Mouse (Mus musculus) naive thymus-derived CD4-positive, alpha-beta T cell, adult 2 months (primary cell): ENCODE results near the gene Dap.

ENCODE experiments used
- DNase-seq: peaks from one replicate; pipeline ENCODE4 v3.0.0-alpha.2; 2011; ENCODE audit warnings: low read depth

The Dap gene

DNA sequence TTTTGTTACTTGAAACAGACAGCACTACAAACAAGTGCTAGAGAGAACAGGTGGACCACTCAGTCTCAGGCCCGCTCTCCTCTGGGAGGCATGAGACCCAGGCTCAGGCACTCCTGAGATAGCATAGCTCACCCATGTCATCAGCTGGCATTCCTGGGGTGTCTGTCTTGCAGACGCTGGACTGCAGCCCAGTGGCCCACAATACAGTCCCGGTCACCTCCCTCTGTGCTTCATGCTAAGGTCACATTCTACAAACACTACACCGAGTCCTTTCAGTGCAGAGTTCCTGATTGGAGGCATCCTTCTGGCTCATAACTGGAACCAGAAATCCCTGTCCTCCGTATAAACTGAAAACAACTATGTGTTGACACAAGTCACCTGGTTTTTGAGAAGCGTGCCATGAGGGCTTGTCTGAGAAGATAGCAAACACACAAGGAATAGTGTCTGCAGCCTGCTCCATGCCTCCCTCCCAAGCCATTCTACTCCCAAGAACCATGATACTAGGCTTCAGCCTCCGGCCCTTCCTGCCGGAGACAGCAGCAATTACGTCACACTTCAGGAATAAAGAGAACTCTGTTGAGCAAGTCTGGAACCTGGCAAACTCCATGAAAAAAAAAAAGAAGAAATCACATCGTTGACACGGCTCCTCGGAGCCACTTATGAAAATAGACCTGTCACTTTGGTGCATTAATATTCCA, 78.3 kb downstream of the Dap start:
- DNase-seq = no peak

DNA sequence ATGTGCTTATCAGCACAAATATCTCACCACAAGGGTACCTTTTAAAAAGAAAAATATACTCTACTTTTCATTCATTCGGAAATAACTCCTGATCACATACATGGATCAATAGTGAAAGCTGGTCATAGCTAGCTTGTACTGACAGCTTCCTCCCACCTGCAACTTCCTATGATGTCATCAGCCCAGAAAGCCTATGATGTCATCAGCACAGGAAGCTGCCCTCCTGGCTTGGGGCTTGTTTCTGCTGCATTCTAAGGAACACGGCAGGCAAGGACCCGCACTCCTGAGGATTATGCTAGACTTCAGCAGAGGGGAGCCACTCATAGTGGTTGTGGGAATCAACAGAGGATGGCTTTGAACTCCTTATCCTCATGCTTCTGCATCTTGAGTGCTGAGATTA, 80.2 kb downstream of the Dap start:
- DNase-seq = no peak

DNA sequence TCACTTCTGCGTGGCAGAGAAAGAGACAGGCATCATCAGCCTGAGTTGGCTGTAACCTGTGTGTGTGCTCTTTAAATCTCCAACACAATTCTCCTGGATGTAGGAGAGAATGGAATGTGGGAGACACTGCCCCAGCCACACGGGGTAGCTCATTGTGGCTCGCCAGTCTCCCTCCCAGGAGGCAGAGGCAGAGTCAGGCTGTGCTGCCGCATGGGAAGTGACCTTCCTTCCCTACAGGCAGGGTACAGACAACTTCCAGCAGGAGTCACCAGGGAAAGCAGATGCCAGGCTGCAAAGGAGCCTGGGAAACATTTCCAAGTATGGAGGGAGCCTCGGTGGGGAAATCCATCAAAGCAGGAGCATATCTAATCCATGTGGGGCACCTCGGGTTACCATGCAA, 81.1 kb downstream of the Dap start:
- no peak for DNase-seq

DNA sequence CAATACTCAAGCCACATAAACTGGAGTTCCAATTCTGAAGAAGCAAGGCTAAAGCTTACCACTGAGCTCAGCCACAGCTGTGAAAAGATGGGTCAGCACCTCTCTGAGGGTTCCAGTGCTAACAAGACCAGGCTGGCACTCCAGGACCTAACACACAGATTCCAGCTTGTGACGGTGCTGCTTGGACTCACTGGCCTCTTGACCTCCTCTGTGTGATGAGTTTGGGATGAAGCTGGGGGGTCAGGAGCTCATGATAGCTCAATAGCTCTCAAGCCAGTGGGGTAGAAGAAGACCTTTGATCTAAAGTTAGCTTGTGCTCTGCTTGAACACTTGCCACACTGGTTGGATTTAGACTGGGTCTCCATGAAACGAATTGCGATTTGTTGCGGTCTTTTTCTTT, 82.6 kb downstream of the Dap start:
- DNase-seq = no peak

DNA sequence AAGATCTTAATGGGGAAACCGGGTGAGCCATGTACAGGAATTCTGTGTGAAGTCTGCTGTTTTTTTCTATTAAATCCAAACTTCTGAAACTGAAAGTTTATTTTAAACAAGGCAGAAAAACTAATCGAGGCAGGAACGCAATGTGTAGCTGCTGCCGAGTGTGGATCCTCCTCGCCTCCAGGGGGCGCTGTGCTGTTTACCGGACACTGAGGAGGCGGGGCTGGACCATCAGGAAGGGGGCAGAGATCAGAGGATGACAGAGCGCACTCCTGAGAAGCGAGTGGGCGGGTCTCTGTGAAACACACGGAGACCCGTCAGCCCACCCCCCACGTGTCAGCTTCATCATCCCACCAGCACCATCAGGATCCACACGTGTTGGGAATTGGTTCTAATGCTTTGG, 85.4 kb downstream of the Dap start:
- peak; percentile 4 for DNase-seq

DNA sequence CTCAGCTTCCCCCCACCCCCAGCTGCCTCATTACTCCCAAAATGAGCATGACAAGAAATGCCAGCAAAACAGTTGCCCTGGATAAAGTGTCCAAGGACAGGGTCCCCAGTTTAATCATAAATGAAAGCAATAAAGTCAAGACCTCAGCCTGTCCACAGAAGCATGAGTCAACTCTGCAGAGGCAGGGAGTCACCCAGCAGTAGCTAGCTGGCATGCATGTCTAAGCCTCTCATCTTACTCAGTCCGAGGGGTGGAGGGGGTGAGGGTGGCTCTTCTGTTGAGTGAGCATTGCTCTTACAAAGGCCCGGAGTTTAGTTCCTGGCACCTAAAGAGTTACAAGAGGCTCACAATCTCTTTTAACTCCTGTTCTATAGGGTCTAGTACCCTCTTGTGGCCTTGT, 87.9 kb downstream of the Dap start:
- DNase-seq = no peak

DNA sequence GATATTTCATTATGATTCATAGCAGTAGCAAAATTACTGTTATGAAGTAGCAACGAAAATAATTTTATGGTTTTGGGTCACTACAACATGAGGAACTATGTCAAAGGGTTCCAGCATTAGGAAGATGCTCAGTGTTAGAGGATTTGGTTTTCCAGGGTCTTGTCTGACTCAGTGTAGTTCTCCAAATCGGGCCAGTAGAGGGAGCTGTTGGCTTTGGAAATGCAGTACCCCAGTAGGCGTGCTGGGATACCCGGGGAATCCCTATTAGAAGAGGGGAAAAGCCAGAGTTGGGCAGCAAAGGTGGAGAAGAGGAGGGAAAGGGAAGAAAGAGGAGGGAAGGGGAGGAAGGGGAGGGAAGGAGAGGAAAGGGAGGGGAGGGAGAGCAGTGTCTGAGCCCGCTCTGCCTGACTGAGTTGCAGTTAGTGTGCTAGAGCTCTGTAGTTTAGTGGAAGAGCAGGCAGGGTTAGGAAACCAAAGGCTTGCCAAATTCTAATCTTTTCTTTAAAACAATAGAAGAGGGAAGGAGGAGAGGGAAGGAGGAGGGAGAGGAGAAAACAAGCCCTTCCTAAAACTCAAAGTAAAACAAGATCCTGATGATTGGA, 91.6 kb downstream of the Dap start:
- peak; percentile 63 for DNase-seq

DNA sequence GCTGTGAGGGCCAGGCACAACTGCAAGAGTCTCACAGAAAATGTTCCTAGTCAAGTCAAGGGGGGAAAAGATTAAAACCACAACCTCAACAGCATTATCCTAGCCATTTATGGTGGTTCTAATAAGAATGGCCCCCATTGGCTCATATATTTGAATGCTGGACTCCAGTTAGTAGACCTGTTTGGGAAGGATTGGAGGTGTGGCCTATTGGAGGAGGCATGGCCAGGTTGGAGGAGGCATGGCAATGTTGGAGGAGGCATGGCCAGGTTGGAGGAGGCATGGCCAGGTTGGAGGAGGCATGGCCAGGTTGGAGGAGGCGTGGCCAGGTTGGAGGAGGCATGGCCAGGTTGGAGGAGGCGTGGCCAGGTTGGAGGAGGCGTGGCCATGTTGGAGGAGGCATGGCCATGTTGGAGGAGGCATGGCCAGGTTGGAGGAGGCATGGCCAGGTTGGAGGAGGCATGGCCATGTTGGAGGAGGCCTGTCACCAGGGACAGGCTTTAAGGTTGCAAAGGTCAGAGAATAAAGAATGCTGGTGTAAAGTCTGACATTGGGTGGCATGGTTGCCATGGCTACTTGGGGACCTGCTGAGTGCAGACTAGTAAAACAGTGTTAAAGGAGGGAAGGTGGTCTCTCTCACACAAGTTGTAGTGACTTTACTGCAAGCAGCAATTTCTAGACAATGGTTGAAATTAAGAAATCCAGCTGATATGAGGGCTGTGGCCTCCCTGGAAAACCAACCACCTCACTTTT, 93.1 kb downstream of the Dap start:
- DNase-seq = no peak

DNA sequence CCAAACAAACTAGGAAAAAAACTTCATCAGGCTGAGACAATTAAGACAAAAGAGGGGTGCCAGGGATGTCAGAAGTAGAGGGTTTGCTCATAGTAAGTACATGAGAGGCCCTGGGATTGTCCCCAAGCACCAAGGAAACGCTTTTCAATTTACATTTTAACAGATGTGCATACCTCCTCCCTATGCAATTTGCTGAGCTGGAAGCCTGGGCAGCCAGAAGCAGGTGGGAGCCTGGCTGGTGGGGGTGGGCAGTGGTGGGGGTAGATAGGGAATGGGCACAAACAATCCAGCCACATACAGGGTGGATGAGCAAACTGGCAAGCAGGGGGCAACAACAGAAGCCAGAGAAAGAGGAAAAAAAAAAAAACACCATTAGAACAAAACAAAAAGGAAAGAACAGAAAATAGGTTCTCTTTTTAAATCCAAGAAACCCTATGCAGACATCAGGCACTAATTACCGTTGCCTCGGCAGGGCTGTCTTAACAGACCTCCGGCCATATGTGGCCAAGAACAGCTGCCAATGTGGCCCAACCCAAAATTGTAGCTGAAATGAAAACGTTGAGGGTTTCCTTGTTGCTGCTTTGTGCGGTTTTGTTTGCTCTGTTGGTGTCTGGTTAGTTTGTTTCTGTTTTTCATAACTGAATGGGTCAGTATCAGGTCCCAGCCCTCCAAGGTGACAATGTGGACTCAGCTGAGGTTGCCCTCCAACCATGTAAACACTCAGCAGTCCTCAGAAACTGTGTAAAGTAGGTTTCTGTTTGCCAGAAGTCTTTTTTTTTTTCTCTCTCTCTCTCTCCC, 94.2 kb downstream of the Dap start:
- DNase-seq = no peak

DNA sequence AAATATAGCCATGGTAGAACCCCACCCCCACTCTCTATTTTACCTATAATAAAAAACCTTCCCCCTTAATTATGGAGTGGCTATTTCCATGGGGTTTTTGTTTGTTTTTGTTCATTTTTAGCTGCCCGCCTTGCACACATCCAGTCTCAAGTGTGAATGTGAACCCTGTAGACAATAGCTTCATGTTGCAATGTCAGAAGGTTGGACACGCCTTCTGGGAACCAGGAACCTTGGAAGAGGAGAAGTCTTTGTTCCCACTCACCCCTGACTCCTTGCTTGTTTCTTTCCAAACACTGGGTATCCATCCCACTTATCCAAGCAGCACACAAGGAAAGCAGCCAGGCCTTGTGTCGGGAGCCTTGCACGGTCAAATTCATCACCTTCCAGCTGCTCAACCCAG, 94.9 kb downstream of the Dap start:
- DNase-seq = no peak

DNA sequence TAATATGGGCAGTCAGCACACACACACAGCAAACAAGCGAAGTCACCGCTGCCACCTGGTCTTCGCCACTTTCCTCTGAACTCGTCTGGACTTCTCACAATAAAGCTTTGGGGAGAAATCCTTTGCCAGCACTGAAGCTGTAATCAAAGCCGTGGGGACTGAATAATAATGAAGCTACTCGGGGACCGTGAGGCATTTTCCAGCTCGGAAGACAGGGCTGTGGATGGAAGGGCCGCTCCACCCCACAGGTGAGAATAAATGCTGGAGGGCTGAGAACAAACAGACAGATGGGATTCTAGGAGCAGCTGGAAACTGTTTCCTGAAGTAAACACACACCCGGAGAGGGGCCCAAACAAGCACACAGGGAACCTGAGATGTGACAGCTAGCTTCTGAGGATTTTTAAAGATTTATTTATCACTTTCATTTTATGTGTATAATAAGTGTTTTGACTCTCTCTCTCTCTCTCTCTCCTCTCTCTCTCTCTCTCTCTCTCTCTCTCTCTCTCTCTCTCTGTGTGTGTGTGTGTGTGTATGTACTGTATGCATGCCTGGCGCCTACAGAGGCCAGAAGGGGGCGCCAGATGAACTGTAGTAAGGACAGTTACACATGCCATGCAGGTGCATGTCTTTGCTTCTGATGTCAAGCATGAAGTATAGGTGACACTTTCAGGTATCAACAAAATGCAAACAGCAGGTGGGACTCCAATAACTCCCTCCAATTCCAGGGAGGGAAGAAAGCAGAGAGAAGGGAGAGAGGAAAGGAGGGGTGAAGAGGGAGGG, 96.7 kb downstream of the Dap start:
- no peak for DNase-seq

DNA sequence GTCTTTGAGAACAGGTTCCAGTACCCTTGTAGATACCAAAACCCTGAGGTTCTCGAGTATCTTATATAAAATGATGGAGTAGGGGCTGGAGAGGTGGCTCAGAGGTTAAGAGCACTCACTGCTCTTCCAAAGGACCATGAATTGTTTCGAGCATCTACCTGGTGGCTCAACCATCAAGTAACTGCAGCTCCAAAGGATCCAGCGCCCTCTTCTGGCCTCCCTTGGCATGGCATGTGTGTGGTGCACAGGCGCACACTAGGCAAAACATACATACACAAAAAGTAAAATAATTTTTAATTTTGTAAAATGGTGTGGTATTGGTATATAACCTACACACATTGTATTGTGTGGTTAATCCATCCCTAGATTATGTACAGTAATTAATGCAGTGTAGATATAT, 99.6 kb downstream of the Dap start:
- peak; percentile 10 for DNase-seq
